Mouse (Mus musculus) gastrocnemius, adult 8-10 months (tissue): ENCODE data around the gene Nub1. TPM values are rescaled to one million over a fixed set of nuclear protein-coding genes. Genes with fewer than 3 reads are reported as not detected.
"Not testable (repeated sequence)": the region's sequence is repeated elsewhere in the genome, so short reads cannot be mapped to it uniquely, and the experiment has no call there.

Experiments used
- DNase-seq, 2 experiments: peaks; one replicate each; pipeline ENCODE4 v3.0.0; 2022; ENCODE audit warnings: low spot score in 2 of 2
- total RNA-seq, 4 experiments: library from RNA; stranded (reverse); gene quantifications; 2 replicates each; pipeline ENCODE4 v1.2.4; 2022

The Nub1 gene
- total RNA-seq, result 10 to 100 TPM; 30.6 to 36.8 (median 34.1) TPM

GRCm38 (mm10) chr5:24685366-24686093, at the start of gene Nub1:
Gene Nub1 (plus strand): TSS chr5:24685532.
- peak; percentile 95 to 97 for DNase-seq

GRCm38 (mm10) chr5:24636987-24637386, 48.3 kb upstream of the Nub1 start:
- DNase-seq, result no peak

GRCm38 (mm10) chr5:24638131-24638530, 47.2 kb upstream of the Nub1 start:
- DNase-seq, result no peak

- DNase-seq, result no peak
Measured at GRCm38 (mm10) chr5:24639081-24639480, 46.3 kb upstream of the Nub1 start.

GRCm38 (mm10) chr5:24645454-24645853, 39.9 kb upstream of the Nub1 start:
- DNase-seq, result no peak

- no peak for DNase-seq
Measured at GRCm38 (mm10) chr5:24649231-24649630, 36.1 kb upstream of the Nub1 start.

- DNase-seq, result no peak
Measured at GRCm38 (mm10) chr5:24649701-24650100, 35.6 kb upstream of the Nub1 start.

GRCm38 (mm10) chr5:24651356-24651755, 34.0 kb upstream of the Nub1 start:
- no peak for DNase-seq

GRCm38 (mm10) chr5:24651768-24652752, 33.3 kb upstream of the Nub1 start:
- peak; percentile 63 to 76 for DNase-seq

- DNase-seq, result no peak
Measured at GRCm38 (mm10) chr5:24652780-24653179, 32.6 kb upstream of the Nub1 start.

- DNase-seq, result no peak
Measured at GRCm38 (mm10) chr5:24654491-24654890, 30.8 kb upstream of the Nub1 start.

- DNase-seq, result no peak
Measured at GRCm38 (mm10) chr5:24657113-24657512, 28.2 kb upstream of the Nub1 start.

- DNase-seq, result no peak
Measured at GRCm38 (mm10) chr5:24659708-24660423, 25.5 kb upstream of the Nub1 start.

- DNase-seq, result no peak
Measured at GRCm38 (mm10) chr5:24661457-24661856, 23.9 kb upstream of the Nub1 start.

- DNase-seq, result peak; percentile 64 to 68
Measured at GRCm38 (mm10) chr5:24674238-24674637, 11.1 kb upstream of the Nub1 start.

- DNase-seq, result no peak
Measured at GRCm38 (mm10) chr5:24681436-24681835, 3.9 kb upstream of the Nub1 start.

- DNase-seq, result no peak
Measured at GRCm38 (mm10) chr5:24684578-24685365, 560 bp upstream of the Nub1 start.

GRCm38 (mm10) chr5:24686176-24686575, 844 bp downstream of the Nub1 start:
- no peak for DNase-seq

- DNase-seq, result not testable (repeated sequence)
Measured at GRCm38 (mm10) chr5:24686671-24687420, 1.5 kb downstream of the Nub1 start.

GRCm38 (mm10) chr5:24687696-24688095, 2.4 kb downstream of the Nub1 start:
- DNase-seq, result no peak
